Mouse (Mus musculus) kidney, adult 9 months (tissue): Measurements from ENCODE around the gene Ibsp.

Source experiments
- DNase-seq: peaks from one replicate; pipeline ENCODE4 v3.0.0; 2022

The Ibsp gene

DNA sequence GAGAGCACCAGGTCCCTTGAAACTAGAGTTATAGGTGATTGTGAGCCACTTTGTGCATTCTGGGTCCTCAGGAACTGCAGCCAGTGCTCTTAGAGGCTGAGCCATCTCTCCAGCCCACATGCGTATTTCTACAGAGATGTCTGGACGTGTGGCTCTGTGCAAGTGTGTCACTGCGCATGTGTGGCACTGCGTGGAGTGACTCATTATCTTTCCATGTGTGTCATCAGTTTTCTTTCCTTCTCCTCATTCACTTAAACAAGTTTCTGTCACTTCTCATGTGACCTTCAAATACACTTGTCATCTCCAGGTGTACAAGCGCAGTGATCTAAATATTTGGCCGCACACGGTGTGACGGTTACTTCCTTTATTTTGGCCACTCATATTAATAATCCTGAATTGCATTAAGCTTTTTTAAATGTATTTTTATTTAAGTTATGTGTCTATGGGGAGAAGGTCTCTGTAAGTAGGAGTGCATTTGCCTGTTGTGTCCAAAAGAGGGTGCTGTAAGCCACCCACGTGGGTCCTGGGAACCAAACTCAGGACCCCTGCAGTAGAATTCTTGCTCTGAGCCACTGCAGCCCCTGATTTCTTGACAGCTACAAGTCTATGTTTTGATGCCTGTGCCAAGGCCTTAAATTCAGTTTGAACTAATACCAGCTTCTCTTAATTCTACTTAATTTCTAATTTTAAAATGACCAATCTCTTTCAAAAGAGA is 45.7 kb downstream of the Ibsp start:
- DNase-seq: peak; percentile 46

DNA sequence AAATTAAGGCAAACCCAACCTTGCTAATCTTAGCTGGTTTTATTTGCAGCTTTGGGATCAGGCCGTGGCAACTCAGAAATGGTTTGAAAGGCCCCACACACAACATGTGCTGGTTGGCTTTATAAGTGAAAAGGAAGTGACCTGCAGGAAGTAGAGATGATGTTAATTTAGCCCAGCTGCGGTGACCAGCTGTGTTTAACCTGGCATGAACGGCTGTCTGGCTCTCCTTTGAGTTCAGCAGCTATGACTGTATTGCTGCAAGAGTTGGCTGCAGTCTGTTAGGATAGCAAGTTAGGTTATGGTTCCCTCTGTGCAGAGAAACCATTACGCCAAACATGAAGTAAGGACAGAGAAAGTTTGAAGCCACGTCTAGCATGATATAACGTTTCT is 46.3 kb downstream of the Ibsp start:
- DNase-seq: no peak

DNA sequence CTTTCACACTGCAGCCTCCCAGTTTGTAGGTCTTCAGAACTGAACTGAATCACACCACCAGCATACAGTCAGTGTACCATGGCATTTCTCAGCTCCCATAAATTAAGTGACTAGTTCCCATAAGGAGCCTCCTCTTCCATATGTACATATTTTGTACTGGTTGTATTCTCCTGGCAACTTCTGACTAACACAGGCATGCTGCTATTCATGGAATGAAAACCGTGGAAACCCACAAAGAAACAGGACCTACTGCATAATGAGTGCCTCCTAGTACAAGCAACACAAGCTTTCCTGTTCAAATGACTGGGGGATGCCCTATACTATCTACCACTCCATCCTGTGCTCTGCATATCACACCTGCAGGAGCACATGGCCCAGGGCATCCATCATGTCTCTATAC is 52.1 kb downstream of the Ibsp start:
- no peak for DNase-seq

DNA sequence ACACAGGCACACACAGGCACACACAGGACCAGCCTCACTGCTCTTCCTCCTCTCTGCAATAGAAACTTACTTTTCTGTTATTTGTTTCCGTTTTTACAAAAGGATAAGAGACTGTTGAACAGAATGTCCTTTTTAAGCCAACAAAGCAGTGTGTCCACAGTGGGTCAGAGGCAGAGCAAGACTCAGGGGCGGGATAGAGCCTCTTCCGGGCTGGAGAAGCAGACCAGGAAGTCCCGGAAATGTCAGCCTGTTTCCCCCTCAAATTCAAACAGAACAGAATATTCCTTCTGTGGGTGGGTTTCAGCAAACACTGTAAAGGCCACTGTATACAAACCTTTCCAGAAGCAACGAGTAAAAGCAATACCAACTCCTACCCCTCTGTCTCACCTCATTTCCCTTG is 52.9 kb downstream of the Ibsp start:
- no peak for DNase-seq

DNA sequence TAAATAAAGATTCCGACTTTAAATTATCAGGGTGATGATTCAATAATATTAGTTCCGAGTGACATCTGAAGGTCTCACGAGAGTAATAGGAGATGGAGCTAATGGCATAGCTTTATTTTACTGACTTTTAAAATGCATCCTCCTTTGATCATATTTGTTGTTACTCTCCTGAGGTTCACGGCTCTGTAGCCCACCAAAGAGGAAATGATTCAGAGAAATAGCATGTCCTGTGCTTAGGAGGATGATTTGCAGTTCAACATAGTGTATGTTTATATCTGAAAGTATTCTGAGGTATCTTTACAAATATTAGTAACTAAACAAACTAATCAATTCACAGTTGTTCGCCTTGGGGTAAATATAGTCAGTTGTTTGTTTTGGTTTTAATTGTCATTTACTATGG is 58.6 kb downstream of the Ibsp start:
- no peak for DNase-seq

DNA sequence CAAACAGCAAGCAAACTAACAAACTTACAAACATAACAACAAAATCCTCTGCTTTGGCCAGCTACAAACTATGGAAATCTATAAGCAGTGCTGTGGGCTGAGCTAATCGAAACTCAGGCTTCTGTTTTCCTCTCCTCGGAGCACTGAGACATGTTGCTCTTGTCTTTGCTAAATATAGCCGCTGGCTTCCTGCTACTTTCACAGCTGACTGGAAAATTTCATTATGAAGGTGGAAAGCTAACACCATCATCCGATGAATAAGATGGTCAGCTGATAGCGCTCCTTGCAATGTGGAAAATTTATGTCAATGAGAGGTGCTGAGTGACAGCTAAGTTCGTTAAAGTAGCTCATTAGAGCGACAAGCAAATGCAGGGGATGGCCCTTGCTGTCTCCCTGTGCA is 59.6 kb downstream of the Ibsp start:
- no peak for DNase-seq

DNA sequence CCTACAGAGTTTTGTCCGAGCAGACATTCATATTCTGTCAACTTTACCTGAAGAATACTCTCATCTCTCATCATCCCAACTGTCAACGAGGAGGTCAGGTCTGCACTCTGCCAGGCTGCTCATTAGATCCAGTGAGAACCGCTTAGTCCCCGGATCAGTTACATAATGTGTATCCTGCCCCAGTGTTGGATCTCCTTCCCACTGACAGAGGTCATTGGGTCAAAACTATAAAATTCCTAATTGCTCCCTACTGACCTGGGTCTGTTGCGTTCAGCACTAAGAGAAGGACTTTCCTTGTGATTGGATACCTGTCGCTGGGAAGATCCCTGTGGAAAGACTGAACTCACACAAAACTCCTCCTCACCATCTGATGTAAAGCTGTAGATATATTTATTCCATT is 60.3 kb downstream of the Ibsp start:
- DNase-seq: peak; percentile 42
